Comparison of ENCODE assay signal across 25 mouse cellular contexts in genomic region chr12:91768176-91768575, GRCm38 (mm10).
"Had no signal": no experiment of that assay in that cellular context is flagged by ENCODE, and none has a peak within 500 bp of the region (broad histone marks: within the 10 kb centered on the region; RNA-seq: fewer than 3 reads in every experiment).

No protein-coding gene starts in this region.

- H3K4me2 ChIP-seq: heart, embryonic 11.5 days; heart, embryonic 13.5 days; heart, embryonic 15.5 days; hindbrain, embryonic 12.5 days; hindbrain, embryonic 14.5 days; limb, embryonic 13.5 days; limb, embryonic 15.5 days; liver, embryonic 13.5 days; liver, embryonic 15.5 days had no signal

- H3K27ac ChIP-seq: heart, adult 2 months; heart, embryonic 13.5 days; heart, embryonic 15.5 days; hindbrain, embryonic 12.5 days; hindbrain, embryonic 14.5 days; limb, embryonic 13.5 days; limb, embryonic 15.5 days; liver, embryonic 13.5 days; liver, embryonic 15.5 days had no signal

- DNase-seq: gastrocnemius, postnatal 10 days; heart, adult 2 months; heart, postnatal 14 days; heart, postnatal 4 days; kidney, adult 18-20 months; kidney, adult 8-10 months; kidney, postnatal 10 days; kidney, postnatal 25 days; kidney, postnatal 4 days; layer of hippocampus, adult 9-11 months; layer of hippocampus, postnatal 36 days; left cerebral cortex, postnatal 4 days; liver, embryonic 13.5 days; liver, postnatal 0 days had no signal

- ATAC-seq: hindbrain, embryonic 16.5 days; inflammation-experienced regulatory T-cells, adult 6 months; liver, postnatal 0 days had no signal

- H3K9ac ChIP-seq: heart, embryonic 13.5 days; heart, embryonic 15.5 days; hindbrain, embryonic 12.5 days; hindbrain, embryonic 14.5 days; limb, embryonic 13.5 days; limb, embryonic 15.5 days; liver, embryonic 13.5 days; liver, embryonic 15.5 days; liver, postnatal 0 days had no signal

- H3K4me3 ChIP-seq: heart, adult 2 months; heart, embryonic 13.5 days; heart, embryonic 15.5 days; hindbrain, embryonic 10.5 days; hindbrain, embryonic 12.5 days; limb, embryonic 13.5 days; limb, embryonic 15.5 days; liver, embryonic 13.5 days; liver, embryonic 15.5 days had no signal

- H3K36me3 ChIP-seq: heart, embryonic 13.5 days; heart, embryonic 15.5 days; hindbrain, embryonic 12.5 days; limb, embryonic 13.5 days; limb, embryonic 15.5 days; liver, embryonic 13.5 days; liver, embryonic 15.5 days had no signal

- H3K27me3 ChIP-seq: hindbrain, embryonic 12.5 days; limb, embryonic 13.5 days; limb, embryonic 15.5 days had no signal

- H3K9me3 ChIP-seq: heart, embryonic 13.5 days; heart, embryonic 15.5 days; hindbrain, embryonic 10.5 days; hindbrain, embryonic 12.5 days; limb, embryonic 13.5 days; limb, embryonic 15.5 days; liver, embryonic 13.5 days; liver, embryonic 15.5 days had no signal
